Mouse (Mus musculus): ENCODE data around the gene Gm37240.

DNA sequence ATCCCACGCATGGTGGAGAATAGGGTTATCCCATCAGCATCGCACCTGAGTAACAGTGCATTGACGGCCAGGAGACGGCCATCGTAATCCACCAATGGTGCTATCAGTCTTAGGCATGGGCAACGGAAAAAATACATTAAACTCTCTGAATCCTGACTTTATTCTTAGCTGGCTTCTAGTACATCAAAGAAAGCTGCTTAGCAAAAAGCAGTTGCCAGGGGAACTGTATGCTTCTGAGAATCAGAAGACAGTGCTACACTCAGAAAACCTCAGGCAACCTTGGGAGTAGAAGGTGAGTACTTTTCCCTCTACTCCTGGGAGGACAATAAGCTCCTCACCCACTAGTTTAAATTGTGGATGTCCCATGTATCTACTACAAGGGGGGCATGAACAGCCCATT lies 219.6 kb downstream of the Gm37240 start:
- TF ChIP-seq MAFK (IDR thresholded peaks at IDR 0.05; ENCODE audit: insufficient read depth, low read depth, low read length): no peak
- no peak for TF ChIP-seq ZNF384 (IDR thresholded peaks at IDR 0.05; ENCODE audit: low read depth, low read length)
- TF ChIP-seq CHD2 (IDR thresholded peaks at IDR 0.05; ENCODE audit: low read depth, low read length): no peak
- TF ChIP-seq HCFC1 (IDR thresholded peaks at IDR 0.05; ENCODE audit: borderline replicate concordance, insufficient read depth, low read length): no peak

All from ES-E14 (cell line).